Mouse (Mus musculus) liver, postnatal 0 days (tissue): ENCODE results near the gene Pmm1.

Experiments used
- CTCF ChIP-seq: sonication (generic); IDR thresholded peaks from 2 replicates; pipeline ENCODE4 v1.5.1; 2016; ENCODE audit warnings: antibody characterized with exemption, low read depth
- EP300 ChIP-seq: IDR thresholded peaks from 2 replicates; pipeline ENCODE4 v1.6.1; 2016; ENCODE audit warnings: antibody characterized with exemption, low read depth, mild to moderate bottlenecking

GRCm38 (mm10) chr15:81939157-81939715, 21.5 kb downstream of the Pmm1 start:
- TF ChIP-seq CTCF (no peak), EP300 (no peak)
